ENCODE assay signal across 7 mouse cellular contexts in the genomic region with DNA sequence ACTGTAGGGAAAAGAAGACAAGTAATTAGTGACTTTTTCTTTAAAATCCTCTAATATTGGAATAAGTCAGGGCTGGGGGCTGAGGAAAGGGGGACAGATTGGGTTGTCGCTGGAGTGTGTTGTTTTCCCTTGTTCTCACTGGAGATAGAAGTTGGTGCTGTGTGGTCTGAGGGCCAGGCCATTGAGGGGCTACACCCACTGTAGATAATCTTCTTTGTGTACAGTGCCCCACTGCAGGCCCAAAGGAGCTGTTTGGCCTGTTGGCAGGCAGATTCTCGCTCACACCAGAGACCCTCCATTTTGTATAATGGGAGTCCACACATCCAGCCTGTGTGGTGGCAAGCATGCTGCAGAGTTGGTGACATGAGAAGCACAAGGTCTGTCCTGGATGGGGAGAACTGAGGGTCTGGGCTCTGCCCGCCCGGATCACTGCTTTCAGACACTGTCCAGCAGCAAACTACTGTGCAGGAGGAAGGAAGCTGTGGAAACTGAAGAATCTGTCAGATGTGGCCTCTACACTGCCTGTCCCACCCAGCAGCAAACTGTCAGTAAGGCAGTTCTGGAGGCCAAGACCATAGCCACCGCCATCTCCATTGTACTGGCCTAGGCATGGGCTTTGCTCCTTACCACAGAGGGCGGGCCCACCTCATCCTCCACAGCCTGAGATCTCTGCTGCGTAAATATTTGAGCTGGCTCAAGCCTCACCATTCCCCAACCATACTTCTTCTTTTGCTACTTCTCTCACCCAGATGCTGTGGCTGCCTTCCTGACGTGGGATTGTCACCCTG. TPM values are rescaled to one million over a fixed set of nuclear protein-coding genes. Genes with fewer than 3 reads are reported as not detected.
A peak's percentile ranks its signal among the peaks of the same experiment; 100 is the strongest.
DNase-seq lines count a peak whose midpoint lies in the region; ATAC-seq and TF ChIP-seq lines count a peak whose summit lies in the region.

No protein-coding gene starts in this region.

- WGBS in liver, adult 2 months: 58% methylated on average over 8 of the region's 8 CpGs

- no peak for DNase-seq in layer of hippocampus, adult 2 months (ENCODE audit: low spot score in 2 of 2)
- DNase-seq in layer of hippocampus, adult 18-20 months (ENCODE audit: low spot score in 2 of 2): no peak
- no peak for DNase-seq in liver, adult 2 months (ENCODE audit: extremely low read depth, low read depth, low spot score)
- DNase-seq in naive thymus-derived CD4-positive, alpha-beta T cell, adult 2 months (ENCODE audit: low read depth): peak; percentile 41
- no peak for DNase-seq in urinary bladder, postnatal 14 days (ENCODE audit: low spot score)
- DNase-seq in left cerebral cortex, postnatal 25 days (ENCODE audit: low spot score in 2 of 2): no peak

- TF ChIP-seq CTCF in layer of hippocampus, adult 2 months (conservative IDR thresholded peaks at IDR 0.05): no peak
- TF ChIP-seq CTCF in liver, adult 2 months (IDR thresholded peaks at IDR 0.05; ENCODE audit: low read depth, low read length): no peak

- no peak overlapping the region for H3K9ac ChIP-seq in liver, adult 2 months (ENCODE audit: low read depth, low read length)

- H3K36me3 ChIP-seq in liver, adult 2 months (ENCODE audit: control insufficient read depth, insufficient read depth, low read length): no peaks in the 10 kb centered on the region

- peak; percentile 16; the same call in 1 of the 2 replicates for ATAC-seq in erythroid progenitor cell, adult 5-6 weeks (replicated peaks; ENCODE audit: low FRiP score, poor library complexity, severe bottlenecking)

- intact Hi-C loops in left cerebral cortex, postnatal 25 days (cut with DNase I): no loop called here

- no peak for TF ChIP-seq POLR2A in liver, adult 2 months (IDR thresholded peaks at IDR 0.05; ENCODE audit: extremely low read depth, insufficient read depth, low read length)

- H3K4me1 ChIP-seq in liver, adult 2 months (ENCODE audit: control insufficient read depth, insufficient read depth, low read length): peaks cover 30% of the 10 kb centered on the region

- no peaks in the 10 kb centered on the region for H3K27me3 ChIP-seq in liver, adult 2 months (ENCODE audit: control insufficient read depth, insufficient read depth, low read length)

- H3K79me2 ChIP-seq in liver, adult 2 months (ENCODE audit: control insufficient read depth, insufficient read depth, low read length): peaks cover 39% of the 10 kb centered on the region

- no peak overlapping the region for H3K4me3 ChIP-seq in layer of hippocampus, adult 2 months
- no peak overlapping the region for H3K4me3 ChIP-seq in liver, adult 2 months (ENCODE audit: insufficient read depth, low read depth, low read length)

- peak overlapping the region; percentile 3; the same call in 1 of the 2 replicates for H3K27ac ChIP-seq in layer of hippocampus, adult 2 months
- peak overlapping the region; percentile 0; the same call in 1 of the 2 replicates for H3K27ac ChIP-seq in liver, adult 2 months (replicated peaks; ENCODE audit: insufficient read depth, low read depth, low read length)

RNA-seq across cellular contexts. Expression of gene Cdk17, which starts 30.0 kb away (rescaled TPM):
- total RNA-seq in layer of hippocampus, adult 2 months (2021): 100 to 1,000 TPM; 206 to 219 TPM
- 100 to 1,000 TPM; 216 to 230 TPM for total RNA-seq in layer of hippocampus, adult 18-20 months (2021)
- 65.2 and 109 TPM in 2 replicates for total RNA-seq in erythroid progenitor cell, adult 5-6 weeks (2015; ENCODE audit: low replicate concordance)
- total RNA-seq in erythroid progenitor cell, adult 5-6 weeks (2017; ENCODE audit: low replicate concordance): 61.7 and 79.3 TPM in 2 replicates
- 17.1 and 17.7 TPM in 2 replicates for total RNA-seq in liver, adult 2 months (2014; rRNA removed)
- 11.3 and 12.5 TPM in 2 replicates for polyA plus RNA-seq in liver, adult 2 months (2012; rRNA removed)
- total RNA-seq in left cerebral cortex, postnatal 25 days (2021): 100 to 1,000 TPM; 217 to 221 TPM
